Mouse (Mus musculus): Measurements from ENCODE around the gene Vps51.

Gene Vps51

GRCm38 (mm10) chr19:6079983-6080480 lies 3.0 kb upstream of the Vps51 start, which contains the start of gene Tmem262:
Gene Tmem262 (plus strand): TSS chr19:6080033.
- DNase-seq (ENCODE audit: low spot score in 2 of 2): no peak

- DNase-seq (ENCODE audit: low spot score in 2 of 2): no peak
These were observed 3.1 kb downstream of the Vps51 start for GRCm38 (mm10) chr19:6073889-6074288.

GRCm38 (mm10) chr19:6071261-6071660 lies 5.8 kb downstream of the Vps51 start:
- no peak for DNase-seq (ENCODE audit: low spot score in 2 of 2)

GRCm38 (mm10) chr19:6070571-6071250 lies 6.3 kb downstream of the Vps51 start:
- no peak for DNase-seq (ENCODE audit: low spot score in 2 of 2)

GRCm38 (mm10) chr19:6069851-6070250 lies 7.2 kb downstream of the Vps51 start:
- DNase-seq (ENCODE audit: low spot score in 2 of 2): no peak

GRCm38 (mm10) chr19:6068951-6069350 lies 8.1 kb downstream of the Vps51 start:
- no peak for DNase-seq (ENCODE audit: low spot score in 2 of 2)

- DNase-seq (ENCODE audit: low spot score in 2 of 2): peak in 1 of 2 experiments; percentile 86
These were observed 9.2 kb downstream of the Vps51 start, which contains the start of gene Tm7sf2 for GRCm38 (mm10) chr19:6067724-6068415. Gene Tm7sf2 (minus strand): TSS chr19:6068373.

GRCm38 (mm10) chr19:6067011-6067723 lies 9.9 kb downstream of the Vps51 start:
- DNase-seq (ENCODE audit: low spot score in 2 of 2): peak in 1 of 2 experiments; percentile 86

GRCm38 (mm10) chr19:6066571-6066970 lies 10.5 kb downstream of the Vps51 start:
- DNase-seq (ENCODE audit: low spot score in 2 of 2): no peak

- no peak for DNase-seq (ENCODE audit: low spot score in 2 of 2)
These were observed 13.9 kb downstream of the Vps51 start for GRCm38 (mm10) chr19:6063081-6063480.

GRCm38 (mm10) chr19:6062418-6062817 lies 14.6 kb downstream of the Vps51 start:
- DNase-seq (ENCODE audit: low spot score in 2 of 2): no peak

GRCm38 (mm10) chr19:6061641-6062302 lies 15.3 kb downstream of the Vps51 start:
- no peak for DNase-seq (ENCODE audit: low spot score in 2 of 2)

- DNase-seq (ENCODE audit: low spot score in 2 of 2): peak; percentile 86 to 95
These were observed 16.0 kb downstream of the Vps51 start, which contains the start of gene Znhit2 for GRCm38 (mm10) chr19:6061021-6061533. Gene Znhit2 (plus strand): TSS chr19:6061192.

GRCm38 (mm10) chr19:6058966-6059365 lies 18.1 kb downstream of the Vps51 start:
- DNase-seq (ENCODE audit: low spot score in 2 of 2): no peak

- no peak for DNase-seq (ENCODE audit: low spot score in 2 of 2)
These were observed 18.5 kb downstream of the Vps51 start for GRCm38 (mm10) chr19:6058513-6058912.

- peak; percentile 95 to 98 for DNase-seq (ENCODE audit: low spot score in 2 of 2)
These were observed 19.5 kb downstream of the Vps51 start, which contains the start of the genes Mrpl49 and Fau for GRCm38 (mm10) chr19:6057313-6058096. Gene Mrpl49 (minus strand): TSS chr19:6057785. Gene Fau (plus strand): TSS chr19:6057844.

GRCm38 (mm10) chr19:6056696-6057095 lies 20.3 kb downstream of the Vps51 start:
- no peak for DNase-seq (ENCODE audit: low spot score in 2 of 2)

GRCm38 (mm10) chr19:6054296-6054695 lies 22.7 kb downstream of the Vps51 start:
- DNase-seq (ENCODE audit: low spot score in 2 of 2): no peak

- no peak for DNase-seq (ENCODE audit: low spot score in 2 of 2)
These were observed 24.5 kb downstream of the Vps51 start for GRCm38 (mm10) chr19:6052516-6052915.

GRCm38 (mm10) chr19:6048681-6049410 lies 28.2 kb downstream of the Vps51 start:
- DNase-seq (ENCODE audit: low spot score in 2 of 2): no peak
